Mouse (Mus musculus) small intestine, adult 2 months (tissue): ENCODE data around the gene Srrd. TPM values are rescaled to one million over a fixed set of nuclear protein-coding genes. Genes with fewer than 3 reads are reported as not detected.

Experiments
- H3K27ac ChIP-seq: fragments of 200-500 bp; 2 replicates; pipeline ENCODE4 v1.5.1; 2012; ENCODE audit warnings: low read depth, low read length, control low read depth, inconsistent platforms; ENCODE audit not compliant: insufficient read depth
- H3K27me3 ChIP-seq: fragments of 200-500 bp; 2 replicates; pipeline ENCODE4 v1.6.1; 2012; ENCODE audit warnings: mild to moderate bottlenecking, moderate library complexity, low read length, inconsistent platforms; ENCODE audit not compliant: control insufficient read depth, insufficient read depth
- H3K36me3 ChIP-seq: fragments of 200-500 bp; 2 replicates; pipeline ENCODE4 v1.6.1; 2012; ENCODE audit warnings: mild to moderate bottlenecking, low read length, control low read depth, inconsistent platforms; ENCODE audit not compliant: control insufficient read depth, insufficient read depth
- H3K4me1 ChIP-seq: fragments of 200-500 bp; 2 replicates; pipeline ENCODE4 v1.6.1; 2012; ENCODE audit warnings: low read length, inconsistent platforms, mixed read lengths; ENCODE audit not compliant: control insufficient read depth, insufficient read depth, insufficient read length
- H3K4me3 ChIP-seq: fragments of 200-500 bp; 2 replicates; pipeline ENCODE4 v1.5.1; 2012; ENCODE audit warnings: low read depth, mild to moderate bottlenecking, control low read depth, inconsistent platforms, low read length, moderate library complexity
- CTCF ChIP-seq: fragments of 200-500 bp; IDR thresholded peaks from 2 replicates; pipeline ENCODE4 v1.5.1; 2012; ENCODE audit warnings: low read depth, mild to moderate bottlenecking, control low read depth, inconsistent platforms, low read length, moderate library complexity, mixed read lengths; ENCODE audit not compliant: insufficient replicate concordance, insufficient read length; ENCODE audit errors: extremely low read depth
- POLR2A ChIP-seq: fragments of 200-500 bp; IDR thresholded peaks from 2 replicates; pipeline ENCODE4 v1.6.1; 2012; ENCODE audit warnings: low read depth, mild to moderate bottlenecking, control low read depth, inconsistent platforms, low read length, moderate library complexity
- WGBS: fragments of 180-500 bp; shearing (Covaris S2); methylation state at CpG from one replicate; pipeline ENCODE4 v1.1.7; 2018; 5-methylcytosine and 5-hydroxymethylcytosine counted together
- polyA plus RNA-seq: library from polyadenylated mRNA; depleted of rRNA; stranded (reverse); fragments of >200 nt; gene quantifications from 2 replicates; pipeline ENCODE4 v1.2.3, GENCODE M21; 2012

Gene Srrd
- polyA plus RNA-seq, 1 experiment, result 34.1 TPM

- no peaks in the 10 kb centered on the region for H3K36me3 ChIP-seq
- H3K4me3 ChIP-seq, result no peak overlapping the region
- no peaks in the 10 kb centered on the region for H3K27me3 ChIP-seq
- peaks cover 18% of the 10 kb centered on the region for H3K4me1 ChIP-seq
- TF ChIP-seq CTCF (no peak), POLR2A (no peak)
- WGBS, result 81% methylated on average over 8 of the region's 8 CpGs
- no peak overlapping the region for H3K27ac ChIP-seq
Observed at GRCm38 (mm10) chr5:112295564-112295963, 47.3 kb downstream of the Srrd start.

- Histone ChIP-seq H3K4me1 (peaks cover 18% of the 10 kb centered on the region), H3K27me3 (no peaks in the 10 kb centered on the region), H3K4me3 (no peak overlapping the region), H3K27ac (no peak overlapping the region), H3K36me3 (no peaks in the 10 kb centered on the region)
- TF ChIP-seq POLR2A (no peak), CTCF (no peak)
- WGBS, result 71% methylated on average over 8 of the region's 8 CpGs
Observed at GRCm38 (mm10) chr5:112295162-112295561, 47.7 kb downstream of the Srrd start.

GRCm38 (mm10) chr5:112294696-112295095 lies 48.1 kb downstream of the Srrd start:
- TF ChIP-seq POLR2A (no peak), CTCF (no peak)
- Histone ChIP-seq H3K27ac (no peak overlapping the region), H3K4me1 (peaks cover 18% of the 10 kb centered on the region), H3K4me3 (no peak overlapping the region), H3K36me3 (no peaks in the 10 kb centered on the region), H3K27me3 (no peaks in the 10 kb centered on the region)
- 66% methylated on average over 4 of the region's 4 CpGs for WGBS

- Histone ChIP-seq H3K4me1 (peaks cover 18% of the 10 kb centered on the region), H3K4me3 (no peak overlapping the region), H3K36me3 (no peaks in the 10 kb centered on the region), H3K27me3 (no peaks in the 10 kb centered on the region), H3K27ac (no peak overlapping the region)
- no peak for TF ChIP-seq POLR2A
- no peak for TF ChIP-seq CTCF
- 47% methylated on average over 2 of the region's 2 CpGs for WGBS
Observed at GRCm38 (mm10) chr5:112293800-112294199, 49.0 kb downstream of the Srrd start.

GRCm38 (mm10) chr5:112292343-112292980 lies 50.4 kb downstream of the Srrd start:
- TF ChIP-seq CTCF, result no peak
- no peak for TF ChIP-seq POLR2A
- WGBS, result 78% methylated on average over 17 of the region's 17 CpGs
- Histone ChIP-seq H3K27ac (no peak overlapping the region), H3K4me1 (peaks cover 23% of the 10 kb centered on the region), H3K27me3 (no peaks in the 10 kb centered on the region), H3K4me3 (no peak overlapping the region), H3K36me3 (no peaks in the 10 kb centered on the region)

- Histone ChIP-seq H3K4me3 (no peak overlapping the region), H3K36me3 (no peaks in the 10 kb centered on the region), H3K27ac (no peak overlapping the region), H3K4me1 (peaks cover 25% of the 10 kb centered on the region), H3K27me3 (no peaks in the 10 kb centered on the region)
- TF ChIP-seq POLR2A, result no peak
- no peak for TF ChIP-seq CTCF
- 86% methylated on average over 5 of the region's 5 CpGs for WGBS
Observed at GRCm38 (mm10) chr5:112291866-112292265, 51.0 kb downstream of the Srrd start.

- no peak overlapping the region for H3K4me3 ChIP-seq
- TF ChIP-seq POLR2A (no peak), CTCF (no peak)
- no peak overlapping the region for H3K27ac ChIP-seq
- H3K36me3 ChIP-seq, result no peaks in the 10 kb centered on the region
- H3K4me1 ChIP-seq, result peaks cover 26% of the 10 kb centered on the region
- H3K27me3 ChIP-seq, result no peaks in the 10 kb centered on the region
- WGBS, result 84% methylated on average over 8 of the region's 8 CpGs
Observed at GRCm38 (mm10) chr5:112290536-112290880, 52.3 kb downstream of the Srrd start.

GRCm38 (mm10) chr5:112289819-112290535 lies 52.9 kb downstream of the Srrd start:
- WGBS, result 76% methylated on average over 16 of the region's 16 CpGs
- Histone ChIP-seq H3K27me3 (no peaks in the 10 kb centered on the region), H3K4me3 (0 out of 2 replicates have a peak overlapping the region, but pooled peaks have one; percentile 6), H3K4me1 (peaks cover 27% of the 10 kb centered on the region), H3K36me3 (no peaks in the 10 kb centered on the region), H3K27ac (no peak overlapping the region)
- TF ChIP-seq POLR2A (no peak), CTCF (no peak)
